Mouse (Mus musculus) kidney, postnatal 14 days (tissue): ENCODE data around the gene Selenoo.

ENCODE experiments used
- DNase-seq: peaks from one replicate; pipeline ENCODE4 v3.0.0; 2022; ENCODE audit warnings: mixed read lengths

The Selenoo gene

DNA sequence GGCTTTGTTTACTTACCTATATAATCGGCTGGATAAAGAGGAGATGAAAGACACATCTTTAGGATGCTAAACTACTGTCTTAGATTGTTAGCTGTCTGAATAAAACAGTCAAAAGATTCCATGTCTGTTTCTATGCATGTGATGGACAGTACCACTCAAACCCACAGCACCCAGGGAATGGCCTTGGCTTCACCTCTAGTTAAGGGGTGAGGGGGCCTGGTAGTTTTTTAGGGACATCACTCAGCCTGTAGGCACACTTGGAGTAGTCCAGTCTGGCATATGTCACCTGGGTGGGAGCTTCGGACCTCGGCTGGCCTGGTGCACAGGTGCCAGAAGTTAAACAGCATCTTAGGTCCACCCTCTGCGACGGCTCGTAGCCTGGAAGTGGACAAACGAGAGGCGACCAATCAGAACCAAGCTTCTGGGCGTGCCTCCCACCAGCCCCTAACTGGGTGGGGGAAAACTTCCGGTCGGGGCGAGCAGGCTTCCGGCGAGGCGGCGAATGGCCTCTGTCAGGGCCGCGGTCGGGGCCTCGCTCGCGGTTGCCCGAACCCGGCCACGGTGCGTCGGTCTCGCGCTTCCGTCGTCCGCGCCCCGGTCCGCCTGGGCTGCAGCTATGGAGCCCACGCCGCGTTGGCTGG is at the start of gene Selenoo:
Gene Selenoo (plus strand): TSS at position 478 of the 641 bp plus-strand sequence.
- DNase-seq, result peak; percentile 95

DNA sequence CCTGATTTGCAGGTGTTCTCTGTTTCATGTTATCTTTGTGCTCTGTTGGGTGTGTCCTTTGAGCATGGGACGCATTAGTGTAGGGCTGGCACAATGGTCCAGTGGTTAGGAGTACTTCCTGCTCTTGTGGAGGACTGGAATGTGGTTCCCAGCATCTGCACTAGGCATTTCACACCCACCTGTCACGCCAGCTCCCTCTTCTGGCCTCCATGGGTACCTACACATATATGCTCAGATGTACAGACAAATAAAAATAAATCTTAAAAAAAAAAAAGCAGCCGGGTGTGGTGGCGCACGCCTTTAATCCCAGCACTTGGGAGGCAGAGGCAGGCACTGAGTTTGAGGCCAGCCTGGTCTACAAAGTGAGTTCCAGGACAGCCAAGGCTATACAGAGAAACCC is 44.5 kb upstream of the Selenoo start:
- DNase-seq, result no peak

DNA sequence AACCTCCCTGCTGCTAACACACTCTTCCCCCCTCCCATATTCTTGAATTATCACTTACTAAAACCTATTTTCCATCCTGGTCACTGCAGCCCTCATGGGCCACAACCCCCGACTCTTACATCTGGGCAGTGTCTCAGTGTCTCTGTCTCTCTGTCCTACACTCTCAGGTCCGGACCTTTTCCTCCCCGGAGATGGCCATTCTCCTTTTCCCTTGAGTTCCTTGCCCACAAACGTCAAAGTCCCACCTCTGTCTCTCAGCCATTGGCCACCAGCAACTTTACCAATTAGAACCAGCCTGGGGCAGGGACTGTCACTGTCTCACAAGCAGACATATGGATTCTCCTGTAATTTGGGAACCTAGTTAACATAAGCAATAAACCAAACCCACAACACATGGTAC is 42.5 kb upstream of the Selenoo start:
- no peak for DNase-seq

DNA sequence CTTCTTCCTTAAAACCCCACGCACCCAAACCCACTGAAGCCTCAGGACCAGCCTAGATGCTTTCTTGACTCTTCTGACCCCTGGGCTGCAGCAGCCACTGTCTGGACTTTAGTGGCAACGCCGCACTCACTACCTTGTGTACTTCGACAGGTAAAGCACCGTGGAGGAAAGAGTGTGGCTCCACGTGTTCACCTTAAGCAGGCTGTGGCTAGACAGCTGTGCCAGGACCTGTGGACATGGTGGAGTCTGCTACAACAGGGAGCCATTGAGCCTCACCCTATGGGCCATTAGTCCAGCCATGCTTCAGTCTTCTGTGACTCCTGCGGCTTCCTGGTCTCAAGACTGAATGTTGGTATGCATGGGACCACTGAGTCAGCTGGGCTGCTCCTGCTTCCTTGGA is 34.2 kb upstream of the Selenoo start:
- no peak for DNase-seq

DNA sequence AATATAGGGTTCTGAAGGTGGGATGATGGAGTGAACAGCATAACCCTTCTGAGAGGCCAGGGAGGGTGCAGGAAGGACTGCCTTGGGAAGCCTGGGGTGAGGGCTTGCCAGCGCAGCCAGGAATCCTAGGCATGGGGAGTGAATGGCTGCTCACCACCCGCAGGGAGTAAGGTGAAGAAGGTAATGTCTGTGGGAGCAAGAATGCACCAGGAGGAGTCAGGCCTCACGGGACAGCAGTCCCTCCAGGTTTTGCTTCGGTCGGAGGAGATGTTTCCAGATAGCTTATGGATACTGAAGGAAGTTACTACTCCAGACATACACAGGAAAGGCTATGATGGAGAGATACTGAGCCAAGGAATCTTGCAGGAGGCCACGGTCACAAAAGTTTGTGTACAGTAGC is 30.1 kb upstream of the Selenoo start:
- no peak for DNase-seq

DNA sequence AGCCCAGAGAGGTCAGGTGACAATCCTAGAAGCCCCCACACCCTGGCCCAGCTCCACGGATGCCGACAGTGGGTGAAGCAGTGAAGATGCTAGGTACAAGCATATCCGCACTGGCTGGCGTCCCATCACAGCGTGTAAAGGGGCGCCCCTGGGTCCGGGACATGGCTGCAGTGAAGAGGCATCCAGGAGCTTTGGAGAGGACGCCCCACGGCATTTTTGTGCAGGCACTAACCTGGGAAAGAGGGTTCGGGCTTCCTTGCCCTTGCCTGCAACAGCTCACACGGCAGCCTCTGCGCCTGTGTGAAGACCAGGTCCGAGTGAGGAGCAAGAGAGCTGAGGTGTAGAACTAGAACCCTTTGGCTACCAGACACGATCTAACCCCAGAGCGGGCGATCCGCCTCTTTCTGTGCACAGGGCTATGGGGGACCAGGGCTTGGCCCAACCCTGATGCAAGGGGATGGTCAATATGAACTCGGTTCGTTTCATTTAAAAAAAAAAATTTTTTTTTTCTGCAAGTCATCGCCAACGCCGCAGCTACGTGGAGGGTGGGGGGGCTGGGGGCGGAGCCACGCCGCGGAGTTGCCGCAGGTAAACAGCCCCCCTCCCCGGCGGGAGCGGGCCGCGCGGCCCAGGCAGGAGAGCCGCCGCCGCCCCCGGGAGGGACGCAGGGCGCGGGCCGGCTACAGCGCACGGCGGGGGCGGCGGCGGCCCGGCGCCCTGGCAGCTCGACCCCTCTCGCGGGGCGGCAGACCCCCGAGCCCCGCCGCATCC is 29.5 kb upstream of the Selenoo start, which contains the start of gene Panx2:
Gene Panx2 (plus strand): TSS at position 574 of the 771 bp plus-strand sequence.
- DNase-seq, result no peak

DNA sequence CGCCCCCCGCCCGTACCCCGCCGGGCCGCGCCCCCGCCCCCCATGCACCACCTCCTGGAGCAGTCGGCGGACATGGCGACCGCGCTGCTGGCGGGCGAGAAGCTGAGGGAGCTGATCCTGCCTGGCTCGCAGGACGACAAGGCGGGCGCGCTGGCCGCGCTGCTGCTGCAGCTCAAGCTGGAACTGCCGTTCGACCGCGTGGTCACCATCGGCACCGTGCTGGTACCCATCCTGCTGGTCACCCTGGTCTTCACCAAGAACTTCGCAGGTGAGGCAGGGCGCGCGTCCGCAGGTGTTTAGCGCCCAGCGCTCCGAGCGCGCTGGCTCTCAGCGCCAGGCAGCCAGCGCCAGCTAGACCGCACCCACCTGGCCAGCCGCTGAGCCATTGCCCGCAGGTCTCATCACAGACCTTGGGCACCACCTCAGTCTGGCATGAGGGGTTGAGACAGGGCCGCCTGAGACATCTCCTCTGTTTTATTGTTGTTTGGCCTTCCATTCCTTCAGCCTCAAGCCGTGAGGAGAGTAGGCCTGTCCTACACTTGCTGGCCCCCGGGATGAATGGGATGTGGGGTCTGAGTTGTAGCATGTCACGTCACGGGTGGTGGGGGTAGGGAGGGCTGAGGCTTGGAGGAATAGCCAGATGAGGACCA is 28.7 kb upstream of the Selenoo start:
- DNase-seq, result no peak

DNA sequence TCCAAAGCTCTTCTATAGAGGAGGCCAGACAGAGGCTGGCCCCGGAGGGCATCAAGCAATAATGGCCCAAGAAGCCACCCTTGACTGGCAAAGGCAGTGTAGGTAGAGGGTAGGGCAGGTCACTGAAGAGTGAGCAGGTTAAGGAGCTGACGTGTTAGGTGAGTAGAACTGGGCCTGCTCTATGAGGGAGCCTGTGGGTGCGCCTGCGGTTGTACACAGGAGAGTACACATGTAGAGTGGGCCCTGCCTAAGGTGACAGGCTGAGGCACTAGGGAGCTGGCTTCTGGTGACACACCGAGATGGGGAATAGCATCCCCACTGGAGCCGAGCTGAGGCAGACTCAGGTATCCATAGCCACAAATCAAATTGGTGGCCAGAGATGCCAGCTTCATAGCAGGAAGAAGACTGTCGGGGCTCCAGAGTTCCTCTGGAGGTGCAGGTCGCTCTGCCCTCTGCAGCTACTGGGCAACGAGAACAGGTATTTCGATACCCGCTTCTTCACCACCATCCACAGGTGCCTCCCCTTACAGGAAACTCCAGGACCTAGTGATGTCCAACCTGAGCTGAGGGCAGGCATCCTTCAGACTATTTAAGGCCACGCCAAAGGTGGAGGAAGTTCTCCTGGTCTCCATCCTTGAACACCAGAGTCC is 27.9 kb upstream of the Selenoo start:
- no peak for DNase-seq

DNA sequence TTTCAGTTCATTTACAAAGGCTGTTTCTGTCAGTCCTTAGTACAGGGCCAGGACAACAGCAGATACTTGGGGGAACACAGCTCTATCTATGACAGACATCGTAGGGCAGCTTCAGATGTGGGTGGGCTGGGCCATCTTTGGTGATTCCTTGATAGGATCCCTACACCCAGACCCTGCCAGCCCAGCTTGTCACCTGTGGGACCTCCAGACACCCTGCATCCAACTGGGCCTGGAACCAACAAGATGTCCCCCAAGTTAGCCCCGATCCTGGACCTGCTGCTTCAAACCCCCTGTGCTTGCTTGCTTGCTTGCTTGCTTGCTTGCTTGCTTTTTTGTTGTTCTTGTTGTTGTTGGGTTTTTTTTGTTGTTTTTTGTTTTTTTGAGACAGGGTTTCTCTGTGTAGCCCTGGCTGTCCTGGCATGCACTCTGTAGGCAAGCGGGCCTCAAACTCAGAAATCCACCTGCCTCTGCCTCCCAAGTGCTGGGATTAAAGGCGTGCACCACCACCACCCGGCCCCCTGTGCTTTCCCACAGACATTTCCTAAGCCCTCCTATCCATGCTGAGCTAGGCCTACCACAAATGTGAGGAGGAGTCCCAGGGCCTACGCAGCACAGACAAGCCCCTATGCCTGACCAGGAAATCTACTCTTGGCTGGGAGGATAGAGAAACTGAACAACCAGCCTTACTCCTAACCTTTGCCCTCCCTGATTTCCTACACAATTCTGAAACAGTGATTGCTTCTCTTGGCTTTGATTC is 26.9 kb upstream of the Selenoo start:
- DNase-seq, result no peak

DNA sequence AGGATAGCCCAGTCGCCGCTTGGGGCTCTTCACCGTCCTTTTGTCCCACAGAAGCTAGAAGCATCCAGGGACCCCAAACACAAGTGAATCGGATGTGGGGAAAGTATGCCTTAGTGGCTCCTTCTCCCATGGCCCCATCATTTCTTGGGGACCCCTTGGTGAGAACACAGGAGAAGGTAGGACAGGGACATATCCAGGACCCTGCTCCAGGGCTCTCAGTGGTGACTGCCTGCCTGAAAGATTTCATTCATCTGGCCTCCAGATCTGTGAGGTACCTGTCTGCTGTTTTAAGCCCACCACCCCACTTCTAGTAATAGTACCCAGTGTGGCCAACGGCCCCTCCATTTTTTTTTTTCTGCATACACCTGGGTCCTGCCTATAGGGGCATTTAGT is 26.4 kb upstream of the Selenoo start:
- DNase-seq, result no peak

DNA sequence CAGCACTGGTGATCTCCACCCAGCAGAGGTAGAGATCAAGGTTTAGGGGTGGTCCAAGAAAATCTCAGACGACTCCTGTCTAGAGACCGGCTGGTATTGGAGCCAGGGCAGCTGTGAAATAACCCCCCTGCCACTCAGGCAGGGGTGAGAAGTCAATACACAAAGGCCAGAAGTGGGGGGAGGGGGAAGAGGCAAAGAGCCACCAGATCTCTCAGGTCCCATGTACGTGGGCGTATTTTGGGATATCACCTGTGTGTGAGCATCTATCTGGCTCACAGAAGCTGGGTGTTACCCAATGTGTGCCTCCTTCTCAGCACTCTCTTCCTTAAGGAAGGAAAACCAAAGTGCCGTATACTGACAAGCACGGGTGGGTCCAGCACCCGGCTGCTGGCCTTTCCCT is 25.9 kb upstream of the Selenoo start:
- no peak for DNase-seq

DNA sequence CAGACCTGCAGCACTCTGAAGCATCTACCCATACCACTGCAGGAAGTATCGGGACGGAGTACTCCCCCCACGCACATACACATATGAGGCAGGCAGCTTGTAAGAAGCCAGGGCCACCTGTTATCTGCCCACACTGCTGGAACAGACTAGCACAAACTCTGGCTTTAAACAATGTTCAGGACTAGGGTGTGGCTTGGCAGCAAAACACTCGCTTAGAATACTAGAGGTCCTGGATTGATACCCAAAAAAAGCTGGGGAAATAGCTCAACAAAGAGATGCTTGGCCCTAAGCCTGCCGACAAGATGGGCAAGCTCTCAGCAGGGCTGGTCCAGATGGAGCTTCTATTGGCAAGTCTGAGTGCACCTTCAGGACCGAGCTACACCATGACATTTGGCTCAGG is 25.3 kb upstream of the Selenoo start:
- no peak for DNase-seq

DNA sequence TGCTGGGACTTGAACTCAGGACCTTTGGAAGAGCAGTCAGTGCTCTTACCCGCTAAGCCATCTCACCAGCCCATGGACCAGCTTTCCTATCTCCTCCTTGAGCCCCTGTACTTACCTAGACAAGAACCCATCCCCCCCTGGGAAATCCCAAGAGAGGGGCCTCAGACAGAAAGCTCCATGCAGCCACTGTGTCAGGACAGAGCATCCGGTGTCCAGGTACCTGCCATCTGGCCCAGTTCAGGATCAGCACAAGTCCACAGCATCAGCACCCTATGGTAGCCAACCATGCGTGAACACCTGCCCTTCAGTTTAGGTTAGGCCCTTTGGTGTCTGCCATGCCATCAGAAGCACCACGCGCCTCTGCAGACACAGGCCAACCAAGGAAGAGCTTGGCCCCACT is 24.0 kb upstream of the Selenoo start:
- no peak for DNase-seq

DNA sequence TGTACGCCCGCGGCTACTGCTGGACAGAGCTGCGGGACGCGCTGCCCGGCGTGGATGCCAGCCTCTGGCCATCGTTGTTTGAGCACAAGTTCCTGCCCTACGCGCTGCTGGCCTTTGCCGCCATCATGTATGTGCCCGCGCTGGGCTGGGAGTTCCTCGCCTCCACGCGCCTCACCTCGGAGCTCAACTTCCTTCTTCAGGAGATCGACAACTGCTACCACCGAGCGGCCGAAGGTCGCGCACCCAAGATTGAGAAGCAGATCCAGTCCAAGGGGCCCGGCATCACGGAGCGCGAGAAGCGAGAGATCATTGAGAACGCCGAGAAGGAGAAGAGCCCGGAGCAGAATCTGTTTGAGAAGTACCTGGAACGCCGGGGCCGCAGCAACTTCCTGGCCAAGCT is 21.3 kb upstream of the Selenoo start:
- no peak for DNase-seq

DNA sequence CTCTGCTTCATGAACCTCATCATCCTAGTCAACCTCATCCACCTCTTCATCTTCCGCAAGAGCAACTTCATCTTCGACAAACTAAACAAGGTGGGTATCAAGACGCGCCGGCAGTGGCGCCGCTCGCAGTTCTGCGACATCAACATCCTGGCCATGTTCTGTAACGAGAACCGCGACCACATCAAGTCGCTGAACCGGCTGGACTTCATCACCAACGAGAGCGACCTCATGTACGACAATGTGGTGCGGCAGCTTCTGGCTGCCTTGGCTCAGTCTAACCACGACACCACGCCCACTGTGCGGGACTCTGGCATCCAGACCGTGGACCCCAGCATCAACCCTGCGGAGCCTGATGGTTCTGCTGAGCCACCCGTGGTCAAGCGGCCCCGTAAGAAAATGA is 20.7 kb upstream of the Selenoo start:
- no peak for DNase-seq

DNA sequence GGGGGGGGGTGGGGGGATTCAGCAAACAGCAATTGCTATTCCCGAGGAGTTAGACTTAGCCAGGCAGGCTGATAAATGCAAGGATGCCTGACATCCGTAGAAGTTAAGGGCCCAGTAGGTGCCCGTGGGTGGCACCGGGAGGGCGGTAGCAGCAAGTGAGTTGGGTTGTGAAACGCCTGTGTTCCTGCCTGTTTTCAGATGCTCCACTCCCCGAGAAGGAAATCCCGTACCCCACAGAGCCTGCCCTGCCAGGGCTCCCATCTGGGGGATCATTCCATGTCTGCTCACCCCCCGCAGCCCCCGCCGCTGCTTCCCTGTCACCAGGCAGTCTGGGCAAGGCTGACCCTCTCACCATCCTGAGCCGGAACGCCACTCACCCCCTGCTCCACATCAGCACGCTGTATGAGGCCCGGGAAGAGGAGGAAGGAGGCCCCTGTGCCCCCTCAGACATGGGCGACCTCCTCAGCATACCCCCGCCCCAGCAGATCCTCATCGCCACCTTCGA is 19.5 kb upstream of the Selenoo start:
- DNase-seq, result no peak

DNA sequence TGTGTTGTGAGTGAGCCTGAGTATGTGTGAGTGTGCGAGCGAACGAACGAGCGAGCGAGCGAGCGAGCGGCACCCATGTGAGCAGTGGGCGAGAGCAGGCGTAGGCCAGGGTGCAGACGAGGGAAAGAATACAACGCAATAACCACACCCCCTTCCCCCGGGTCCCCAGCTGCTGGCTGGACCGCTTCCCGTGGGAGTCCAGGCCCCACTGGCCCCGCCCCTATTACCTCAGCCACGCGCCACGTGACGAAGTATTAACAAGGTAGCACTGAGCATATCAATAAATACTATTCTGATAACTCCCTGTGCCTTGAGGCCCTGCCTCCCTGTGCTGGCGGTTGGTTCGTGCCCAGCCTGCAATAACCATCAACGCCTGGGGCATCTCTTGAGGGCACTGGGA is 18.3 kb upstream of the Selenoo start:
- DNase-seq, result no peak

DNA sequence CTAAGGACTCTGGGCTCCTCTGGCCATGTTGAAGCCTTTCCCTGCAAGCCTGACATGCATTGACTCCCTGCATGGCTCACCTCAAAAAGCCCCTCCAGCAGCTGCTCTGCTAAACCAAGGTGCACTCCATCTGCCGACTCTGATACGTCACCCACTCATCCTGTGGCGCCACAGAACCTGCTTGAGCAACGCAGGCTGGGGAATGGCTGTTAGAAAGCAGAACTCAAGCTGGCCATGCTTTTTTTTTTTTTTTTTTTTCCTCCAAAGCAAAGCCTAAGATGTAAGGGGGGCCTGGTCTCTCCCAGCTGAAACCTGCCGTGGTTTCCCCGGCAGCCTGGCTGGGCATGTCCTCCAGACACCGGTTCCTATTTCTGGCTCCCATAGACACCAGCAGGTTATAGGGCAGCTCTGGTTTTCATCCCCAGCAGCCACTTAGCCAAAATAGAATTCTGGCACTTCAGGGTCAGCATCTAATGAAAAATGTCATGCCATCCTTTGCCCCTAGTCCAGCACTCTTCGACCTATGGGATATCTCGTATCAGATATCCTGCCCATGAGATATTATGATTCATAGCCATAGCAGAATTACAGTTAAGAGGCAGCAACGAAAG is 14.8 kb upstream of the Selenoo start:
- no peak for DNase-seq

DNA sequence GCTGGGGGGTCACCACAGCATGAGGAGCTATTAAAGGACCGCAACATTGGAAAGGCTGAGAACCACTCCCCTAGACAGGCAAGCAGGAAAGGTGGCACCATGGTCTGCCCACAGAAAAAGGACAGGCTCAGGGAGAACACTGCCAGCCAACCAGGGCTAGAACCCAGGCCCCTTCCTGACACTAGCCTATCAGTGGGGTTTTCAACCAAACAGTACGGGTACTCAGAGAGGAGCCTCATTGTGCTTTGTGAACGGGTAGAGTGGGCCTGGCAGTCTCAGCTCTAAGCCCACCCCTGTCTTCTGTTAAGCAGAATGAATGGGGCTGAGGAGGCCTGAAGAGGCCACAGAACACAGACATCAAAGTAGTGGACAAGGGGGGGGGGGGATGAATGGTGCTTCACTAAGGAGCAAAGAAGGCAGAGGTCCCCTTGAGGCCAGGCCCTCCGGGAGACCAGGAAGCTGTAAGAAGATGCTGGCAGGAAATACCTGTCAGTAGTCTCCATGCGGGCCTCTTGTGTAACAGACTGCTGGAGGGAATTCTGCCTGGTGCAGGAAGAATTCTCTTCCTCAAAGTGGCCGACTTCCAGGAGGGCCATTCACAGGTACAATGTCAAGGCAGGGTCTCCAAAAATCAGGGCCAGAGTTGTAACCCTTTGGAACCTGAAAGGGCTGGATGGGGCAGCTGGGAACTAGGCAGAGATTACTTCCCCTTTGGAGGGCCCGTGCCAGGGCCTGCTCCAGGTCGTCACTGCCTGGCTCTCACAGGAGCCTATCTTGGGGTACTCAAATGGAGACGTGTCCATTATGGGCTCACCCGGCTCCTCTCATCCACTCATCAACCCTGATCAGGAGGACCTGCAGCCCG is 14.0 kb upstream of the Selenoo start, which contains the start of gene Trabd:
Gene Trabd (plus strand): TSS at position 512 of the 865 bp plus-strand sequence.
- peak; percentile 31 for DNase-seq

DNA sequence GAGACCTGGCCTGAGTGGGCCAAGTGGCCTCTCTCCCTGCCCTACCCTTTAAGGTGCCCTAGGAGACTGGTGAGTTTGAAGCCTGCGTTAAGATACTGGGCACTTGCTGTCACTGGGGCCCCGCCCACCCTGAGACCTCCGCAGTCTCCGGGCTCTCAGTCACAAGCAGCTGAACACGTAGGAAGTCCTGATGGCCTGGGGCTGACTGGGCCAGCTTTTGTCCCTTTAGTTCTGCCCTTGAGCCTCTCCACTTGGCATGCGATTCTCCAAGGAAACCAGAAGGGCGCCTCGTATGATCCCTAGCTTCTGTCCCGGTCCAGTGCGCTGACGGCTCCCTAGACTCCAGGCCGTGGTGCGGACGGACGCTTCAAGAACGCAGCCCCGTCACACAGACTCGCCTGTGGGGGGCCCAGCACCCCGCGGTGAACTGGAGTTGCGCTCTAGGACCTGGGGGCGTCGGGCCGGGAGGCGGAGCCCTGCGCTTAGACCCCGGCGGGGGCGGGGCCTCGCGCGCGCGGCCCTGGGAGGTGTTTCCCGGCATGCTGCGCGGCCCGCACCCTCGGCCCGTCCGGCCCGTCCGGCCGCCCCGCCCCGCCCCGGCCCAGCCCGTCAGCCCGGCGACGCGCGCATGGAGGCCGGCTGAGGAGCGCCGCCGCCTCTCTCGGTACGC is 13.3 kb upstream of the Selenoo start:
- DNase-seq, result peak; percentile 96
